Mouse (Mus musculus) lung, embryonic 15.5 days (tissue): ENCODE measurements around the gene Rhot1. TPM values are rescaled to one million over a fixed set of nuclear protein-coding genes. Genes with fewer than 3 reads are reported as not detected.

Experiments used
- ATAC-seq: fragments of 200-750 bp; cut with Nextera tagmentation; 2 replicates; pipeline ENCODE4 v1.8.0; 2017; ENCODE audit warnings: moderate number of reproducible peaks, borderline replicate concordance; ENCODE audit not compliant: low FRiP score, low TSS enrichment; ENCODE audit errors: extremely low read depth
- H3K27ac ChIP-seq: fragments of 300-500 bp; sonication (generic); 2 replicates; pipeline ENCODE4 v1.5.1; 2015; ENCODE audit warnings: moderate library complexity, mild to moderate bottlenecking, inconsistent platforms
- H3K27me3 ChIP-seq: fragments of 300-500 bp; sonication (generic); 2 replicates; pipeline ENCODE4 v1.6.1; 2015; ENCODE audit warnings: inconsistent platforms
- H3K36me3 ChIP-seq: fragments of 300-500 bp; sonication (generic); 2 replicates; pipeline ENCODE4 v1.6.1; 2015; ENCODE audit warnings: inconsistent platforms
- H3K4me1 ChIP-seq: fragments of 300-500 bp; sonication (generic); 2 replicates; pipeline ENCODE4 v1.6.1; 2015; ENCODE audit warnings: inconsistent platforms
- H3K4me2 ChIP-seq: fragments of 300-500 bp; sonication (generic); 2 replicates; pipeline ENCODE4 v1.6.1; 2015; ENCODE audit warnings: inconsistent platforms, mild to moderate bottlenecking, moderate library complexity
- H3K4me3 ChIP-seq: fragments of 300-500 bp; sonication (generic); 2 replicates; pipeline ENCODE4 v1.5.1; 2015; ENCODE audit warnings: mild to moderate bottlenecking, inconsistent platforms
- H3K9ac ChIP-seq: fragments of 300-500 bp; sonication (generic); 2 replicates; pipeline ENCODE4 v1.6.1; 2015; ENCODE audit warnings: inconsistent platforms
- H3K9me3 ChIP-seq: fragments of 300-500 bp; sonication (generic); 2 replicates; pipeline ENCODE4 v1.6.1; 2016; ENCODE audit warnings: inconsistent platforms
- WGBS: fragments of 180-500 bp; shearing (Covaris S2); methylation state at CpG from one replicate; pipeline ENCODE4 v1.1.7; 2015; 5-methylcytosine and 5-hydroxymethylcytosine counted together
- polyA plus RNA-seq: library from polyadenylated mRNA; unstranded; fragments of >200 nt; fragmentation: Nextera tagmentation; extraction: Ambion mirVana; gene quantifications from 2 replicates; pipeline ENCODE4 v1.2.1, GENCODE M21; 2015

Gene Rhot1
- polyA plus RNA-seq, 1 experiment from 2014 or later: 51.6 TPM

- ATAC-seq: no peak
- Histone ChIP-seq H3K9me3 (no peaks in the 10 kb centered on the region), H3K27ac (no peak overlapping the region), H3K9ac (no peak overlapping the region), H3K4me1 (no peaks in the 10 kb centered on the region), H3K36me3 (peaks cover 70% of the 10 kb centered on the region), H3K4me2 (no peak overlapping the region), H3K4me3 (no peak overlapping the region), H3K27me3 (no peaks in the 10 kb centered on the region)
Measured at GRCm38 (mm10) chr11:80247026-80247425, 38.2 kb downstream of the Rhot1 start.

GRCm38 (mm10) chr11:80248531-80248930 lies 39.7 kb downstream of the Rhot1 start:
- H3K4me3 ChIP-seq: no peak overlapping the region
- no peaks in the 10 kb centered on the region for H3K27me3 ChIP-seq
- H3K4me1 ChIP-seq: no peaks in the 10 kb centered on the region
- no peak overlapping the region for H3K4me2 ChIP-seq
- 84% methylated on average over 3 of the region's 3 CpGs for WGBS
- no peak overlapping the region for H3K9ac ChIP-seq
- peaks cover 56% of the 10 kb centered on the region for H3K36me3 ChIP-seq
- no peaks in the 10 kb centered on the region for H3K9me3 ChIP-seq
- ATAC-seq: no peak
- H3K27ac ChIP-seq: no peak overlapping the region

GRCm38 (mm10) chr11:80264137-80264536 lies 55.3 kb downstream of the Rhot1 start:
- H3K36me3 ChIP-seq: peaks cover 29% of the 10 kb centered on the region
- no peaks in the 10 kb centered on the region for H3K4me1 ChIP-seq
- no peak overlapping the region for H3K9ac ChIP-seq
- H3K9me3 ChIP-seq: no peaks in the 10 kb centered on the region
- no peak for ATAC-seq
- no peak overlapping the region for H3K4me2 ChIP-seq
- no peaks in the 10 kb centered on the region for H3K27me3 ChIP-seq
- H3K4me3 ChIP-seq: no peak overlapping the region
- WGBS: 88% methylated on average over 8 of the region's 8 CpGs
- no peak overlapping the region for H3K27ac ChIP-seq

GRCm38 (mm10) chr11:80271096-80271495 lies 62.3 kb downstream of the Rhot1 start:
- Histone ChIP-seq H3K27me3 (no peaks in the 10 kb centered on the region), H3K27ac (no peak overlapping the region), H3K4me1 (no peaks in the 10 kb centered on the region), H3K36me3 (peaks cover 4% of the 10 kb centered on the region; the same call in 1 of the 2 replicates), H3K4me2 (no peak overlapping the region), H3K4me3 (no peak overlapping the region), H3K9me3 (no peaks in the 10 kb centered on the region), H3K9ac (no peak overlapping the region)
- 72% methylated on average over 5 of the region's 5 CpGs for WGBS
- no peak for ATAC-seq

GRCm38 (mm10) chr11:80275011-80275410 lies 66.2 kb downstream of the Rhot1 start:
- Histone ChIP-seq H3K9me3 (no peaks in the 10 kb centered on the region), H3K27ac (no peak overlapping the region), H3K27me3 (no peaks in the 10 kb centered on the region), H3K9ac (no peak overlapping the region), H3K4me1 (no peaks in the 10 kb centered on the region), H3K36me3 (no peaks in the 10 kb centered on the region), H3K4me3 (no peak overlapping the region), H3K4me2 (no peak overlapping the region)
- no peak for ATAC-seq
- WGBS: 52% methylated on average over 3 of the region's 3 CpGs

GRCm38 (mm10) chr11:80278054-80278453 lies 69.2 kb downstream of the Rhot1 start:
- Histone ChIP-seq H3K4me1 (no peaks in the 10 kb centered on the region), H3K4me2 (no peak overlapping the region), H3K9ac (no peak overlapping the region), H3K9me3 (no peaks in the 10 kb centered on the region), H3K4me3 (no peak overlapping the region), H3K27me3 (no peaks in the 10 kb centered on the region), H3K36me3 (no peaks in the 10 kb centered on the region), H3K27ac (no peak overlapping the region)
- ATAC-seq: no peak
- WGBS: 63% methylated on average over 2 of the region's 2 CpGs

GRCm38 (mm10) chr11:80283786-80284185 lies 75.0 kb downstream of the Rhot1 start:
- no peak for ATAC-seq
- WGBS: 61% methylated on average over 3 of the region's 3 CpGs
- H3K27me3 ChIP-seq: no peaks in the 10 kb centered on the region

GRCm38 (mm10) chr11:80284641-80285040 lies 75.8 kb downstream of the Rhot1 start:
- Histone ChIP-seq H3K4me2 (no peak overlapping the region), H3K9ac (no peak overlapping the region), H3K27ac (no peak overlapping the region), H3K4me1 (peaks cover 4% of the 10 kb centered on the region), H3K4me3 (no peak overlapping the region), H3K27me3 (no peaks in the 10 kb centered on the region), H3K36me3 (no peaks in the 10 kb centered on the region), H3K9me3 (no peaks in the 10 kb centered on the region)
- ATAC-seq: no peak
- WGBS: 35% methylated on average over 6 of the region's 6 CpGs

More at GRCm38 (mm10) chr11:80283786-80284185, 75.0 kb downstream of the Rhot1 start:
- Histone ChIP-seq H3K4me3 (no peak overlapping the region), H3K4me1 (no peaks in the 10 kb centered on the region), H3K9ac (no peak overlapping the region), H3K36me3 (no peaks in the 10 kb centered on the region), H3K4me2 (no peak overlapping the region), H3K9me3 (no peaks in the 10 kb centered on the region), H3K27ac (no peak overlapping the region)

- no peak for ATAC-seq
- H3K4me3 ChIP-seq: no peak overlapping the region
- no peaks in the 10 kb centered on the region for H3K36me3 ChIP-seq
- peaks cover 13% of the 10 kb centered on the region for H3K4me1 ChIP-seq
- WGBS: 18% methylated on average over 5 of the region's 5 CpGs
- H3K4me2 ChIP-seq: no peak overlapping the region
- H3K27me3 ChIP-seq: no peaks in the 10 kb centered on the region; the same call in 1 of the 2 replicates
- no peaks in the 10 kb centered on the region for H3K9me3 ChIP-seq
- no peak overlapping the region for H3K27ac ChIP-seq
- H3K9ac ChIP-seq: no peak overlapping the region
Measured at GRCm38 (mm10) chr11:80287150-80287549, 78.3 kb downstream of the Rhot1 start.

GRCm38 (mm10) chr11:80289701-80290445 lies 81.1 kb downstream of the Rhot1 start:
- Histone ChIP-seq H3K9ac (no peak overlapping the region), H3K27ac (0 out of 2 replicates have a peak overlapping the region, but pooled peaks have one; percentile 20), H3K4me2 (peak overlapping the region; percentile 48), H3K36me3 (no peaks in the 10 kb centered on the region), H3K4me1 (peaks cover 13% of the 10 kb centered on the region), H3K4me3 (no peak overlapping the region), H3K27me3 (no peaks in the 10 kb centered on the region; the same call in 1 of the 2 replicates), H3K9me3 (no peaks in the 10 kb centered on the region)
- WGBS: 2% methylated on average over 23 of the region's 23 CpGs
- ATAC-seq: peak; percentile 86

- no peak overlapping the region for H3K9ac ChIP-seq
- no peaks in the 10 kb centered on the region for H3K9me3 ChIP-seq
- H3K27me3 ChIP-seq: peaks cover 11% of the 10 kb centered on the region
- H3K4me2 ChIP-seq: no peak overlapping the region
- H3K36me3 ChIP-seq: no peaks in the 10 kb centered on the region
- H3K4me3 ChIP-seq: no peak overlapping the region
- H3K4me1 ChIP-seq: peaks cover 23% of the 10 kb centered on the region
- ATAC-seq: no peak
- no peak overlapping the region for H3K27ac ChIP-seq
- WGBS: 78% methylated on average over 2 of the region's 2 CpGs
Measured at GRCm38 (mm10) chr11:80291004-80291403, 82.2 kb downstream of the Rhot1 start.

- no peak overlapping the region for H3K9ac ChIP-seq
- H3K36me3 ChIP-seq: no peaks in the 10 kb centered on the region
- ATAC-seq: no peak
- H3K27ac ChIP-seq: no peak overlapping the region
- WGBS: 58% methylated on average over 7 of the region's 7 CpGs
- peaks cover 17% of the 10 kb centered on the region for H3K27me3 ChIP-seq
- H3K4me1 ChIP-seq: peaks cover 23% of the 10 kb centered on the region
- H3K4me3 ChIP-seq: no peak overlapping the region
- H3K4me2 ChIP-seq: no peak overlapping the region
- H3K9me3 ChIP-seq: no peaks in the 10 kb centered on the region
Measured at GRCm38 (mm10) chr11:80292463-80292862, 83.6 kb downstream of the Rhot1 start.
